Mouse (Mus musculus): ENCODE measurements around the gene Cyp2c55. TPM values are rescaled to one million over a fixed set of nuclear protein-coding genes. Genes with fewer than 3 reads are reported as not detected.

The Cyp2c55 gene
- polyA plus RNA-seq (2012; ENCODE audit: insufficient read depth, insufficient read length, low replicate concordance, missing spikeins), result not detected in 2 replicates

DNA sequence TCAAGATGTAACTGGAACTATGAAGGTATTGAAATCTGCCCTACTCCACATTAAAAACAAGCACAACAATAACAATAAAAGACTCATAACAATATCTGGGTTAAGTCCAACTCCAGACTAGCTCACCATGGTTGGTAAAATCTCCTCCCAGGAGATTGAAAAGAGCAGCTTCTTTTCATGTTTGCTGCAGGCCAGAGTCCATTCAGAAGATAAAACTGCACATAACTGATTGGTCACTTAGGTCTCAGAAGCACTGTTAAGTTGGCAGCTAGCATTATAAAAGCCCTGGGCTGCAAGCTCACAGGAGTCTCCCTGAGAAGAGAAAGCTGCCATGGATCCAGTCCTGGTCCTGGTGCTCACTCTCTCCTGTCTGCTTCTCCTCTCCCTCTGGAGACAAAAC lies at the start of gene Cyp2c55:
Gene Cyp2c55, plus strand, starts transcription at position 305 of the 400 bp plus-strand sequence.
- Histone ChIP-seq H3K27ac (ENCODE audit: insufficient read depth, low read depth, low read length) (no peak within 1 kb of the TSS), H3K4me1 (ENCODE audit: control insufficient read depth, insufficient read depth, low read length) (no peaks in the 10 kb centered on the region), H3K4me3 (ENCODE audit: insufficient read depth, low read depth, low read length) (no peak within 1 kb of the TSS)
- TF ChIP-seq CTCF (IDR thresholded peaks at IDR 0.05; ENCODE audit: insufficient read depth, low read depth, low read length) (no peak), POLR2A (IDR thresholded peaks at IDR 0.05; ENCODE audit: insufficient read depth, low read depth, low read length) (no peak)

DNA sequence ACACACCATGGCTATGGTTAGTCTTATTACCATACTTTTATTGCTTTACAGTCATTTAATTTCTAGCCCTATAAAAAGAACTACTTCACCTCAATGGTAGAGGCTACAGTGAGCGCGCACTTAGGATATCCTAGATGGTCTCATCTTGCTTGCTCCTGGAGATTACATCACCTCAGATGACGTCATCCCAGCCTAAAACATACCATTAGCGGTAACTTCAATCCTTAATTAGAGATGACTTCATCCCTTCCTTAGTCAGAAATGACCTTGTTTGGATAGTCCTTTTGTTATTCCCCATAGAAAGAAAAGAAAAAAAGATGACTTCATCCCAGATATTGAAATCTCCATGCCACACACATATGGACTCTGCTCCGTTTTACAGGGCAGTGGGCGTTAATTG lies 36.1 kb upstream of the Cyp2c55 start:
- TF ChIP-seq POLR2A (IDR thresholded peaks at IDR 0.05; ENCODE audit: insufficient read depth, low read depth, low read length) (no peak), CTCF (IDR thresholded peaks at IDR 0.05; ENCODE audit: insufficient read depth, low read depth, low read length) (no peak)
- H3K27ac ChIP-seq (ENCODE audit: insufficient read depth, low read depth, low read length), result no peak overlapping the region
- 70% methylated on average over 6 of the region's 6 CpGs for WGBS

GRCm38 (mm10) chr19:38972581-38972980 lies 34.2 kb upstream of the Cyp2c55 start:
- H3K4me1 ChIP-seq (ENCODE audit: control insufficient read depth, insufficient read depth, low read length), result no peaks in the 10 kb centered on the region
- H3K4me3 ChIP-seq (ENCODE audit: insufficient read depth, low read depth, low read length), result no peak overlapping the region
- no peak overlapping the region for H3K27ac ChIP-seq (ENCODE audit: insufficient read depth, low read depth, low read length)
- no peak for TF ChIP-seq CTCF (IDR thresholded peaks at IDR 0.05; ENCODE audit: insufficient read depth, low read depth, low read length)
- no peak for TF ChIP-seq POLR2A (IDR thresholded peaks at IDR 0.05; ENCODE audit: insufficient read depth, low read depth, low read length)
- WGBS, result 80% methylated on average over 5 of the region's 5 CpGs

More for the DNA sequence above, 36.1 kb upstream of the Cyp2c55 start:
- Histone ChIP-seq H3K4me1 (ENCODE audit: control insufficient read depth, insufficient read depth, low read length) (no peaks in the 10 kb centered on the region), H3K4me3 (ENCODE audit: insufficient read depth, low read depth, low read length) (no peak overlapping the region)

- no peaks in the 10 kb centered on the region for H3K4me1 ChIP-seq (ENCODE audit: control insufficient read depth, insufficient read depth, low read length)
- no peak for TF ChIP-seq CTCF (IDR thresholded peaks at IDR 0.05; ENCODE audit: insufficient read depth, low read depth, low read length)
- no peak for TF ChIP-seq POLR2A (IDR thresholded peaks at IDR 0.05; ENCODE audit: insufficient read depth, low read depth, low read length)
- WGBS, result 47% methylated on average over 7 of the region's 7 CpGs
- no peak overlapping the region for H3K4me3 ChIP-seq (ENCODE audit: insufficient read depth, low read depth, low read length)
- no peak overlapping the region for H3K27ac ChIP-seq (ENCODE audit: insufficient read depth, low read depth, low read length)
Observed at GRCm38 (mm10) chr19:38973666-38974065, 33.2 kb upstream of the Cyp2c55 start.

DNA sequence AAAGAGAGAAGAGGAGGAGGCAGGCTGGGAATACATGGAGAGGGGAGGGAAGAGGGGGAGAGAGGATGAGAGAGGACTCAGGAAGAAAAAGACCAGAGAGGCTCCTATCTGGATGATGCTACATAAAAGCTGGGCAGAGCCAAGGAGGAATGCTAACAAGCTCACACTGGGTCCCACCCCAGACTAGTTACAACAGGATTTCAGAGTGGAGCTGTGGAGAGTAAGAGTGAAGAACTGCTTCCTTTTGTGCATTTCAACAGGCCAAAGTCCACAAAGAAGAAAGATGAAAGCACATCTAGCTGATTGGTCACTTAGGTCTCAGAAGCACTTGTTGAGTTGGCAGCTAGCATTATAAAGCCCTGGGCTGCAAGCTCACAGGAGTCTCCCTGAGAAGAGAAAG lies 30.6 kb upstream of the Cyp2c55 start:
- Histone ChIP-seq H3K4me3 (ENCODE audit: insufficient read depth, low read depth, low read length) (no peak overlapping the region), H3K27ac (ENCODE audit: insufficient read depth, low read depth, low read length) (no peak overlapping the region), H3K4me1 (ENCODE audit: control insufficient read depth, insufficient read depth, low read length) (no peaks in the 10 kb centered on the region)
- TF ChIP-seq POLR2A (IDR thresholded peaks at IDR 0.05; ENCODE audit: insufficient read depth, low read depth, low read length) (no peak), CTCF (IDR thresholded peaks at IDR 0.05; ENCODE audit: insufficient read depth, low read depth, low read length) (no peak)

GRCm38 (mm10) chr19:38981966-38982365 lies 24.9 kb upstream of the Cyp2c55 start:
- TF ChIP-seq POLR2A (IDR thresholded peaks at IDR 0.05; ENCODE audit: insufficient read depth, low read depth, low read length) (no peak), CTCF (IDR thresholded peaks at IDR 0.05; ENCODE audit: insufficient read depth, low read depth, low read length) (no peak)
- WGBS, result 0% methylated on average over 1 of the region's 1 CpGs
- no peak overlapping the region for H3K27ac ChIP-seq (ENCODE audit: insufficient read depth, low read depth, low read length)
- no peaks in the 10 kb centered on the region for H3K4me1 ChIP-seq (ENCODE audit: control insufficient read depth, insufficient read depth, low read length)
- H3K4me3 ChIP-seq (ENCODE audit: insufficient read depth, low read depth, low read length), result no peak overlapping the region

DNA sequence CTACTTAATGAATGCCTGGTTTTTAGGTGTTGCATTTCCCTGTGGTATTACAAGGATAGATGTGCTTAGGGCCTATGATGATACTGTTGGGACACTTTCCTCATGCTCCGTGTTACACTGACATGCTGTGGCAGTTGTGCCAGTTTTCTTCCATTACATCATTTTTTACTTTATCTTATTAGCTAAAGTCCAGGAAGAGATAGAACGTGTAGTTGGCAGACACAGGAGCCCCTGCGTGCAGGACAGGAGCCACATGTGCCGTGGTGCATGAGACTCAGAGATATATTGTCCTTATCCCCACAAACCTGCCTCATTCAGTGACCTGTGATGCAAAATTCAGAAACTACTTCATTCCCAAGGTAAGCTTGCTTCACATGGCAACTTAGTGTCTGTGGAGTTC lies 8.6 kb upstream of the Cyp2c55 start:
- TF ChIP-seq POLR2A (IDR thresholded peaks at IDR 0.05; ENCODE audit: insufficient read depth, low read depth, low read length) (no peak), CTCF (IDR thresholded peaks at IDR 0.05; ENCODE audit: insufficient read depth, low read depth, low read length) (no peak)
- Histone ChIP-seq H3K4me3 (ENCODE audit: insufficient read depth, low read depth, low read length) (no peak overlapping the region), H3K4me1 (ENCODE audit: control insufficient read depth, insufficient read depth, low read length) (no peaks in the 10 kb centered on the region), H3K27ac (ENCODE audit: insufficient read depth, low read depth, low read length) (no peak overlapping the region)
- 87% methylated on average over 4 of the region's 4 CpGs for WGBS

DNA sequence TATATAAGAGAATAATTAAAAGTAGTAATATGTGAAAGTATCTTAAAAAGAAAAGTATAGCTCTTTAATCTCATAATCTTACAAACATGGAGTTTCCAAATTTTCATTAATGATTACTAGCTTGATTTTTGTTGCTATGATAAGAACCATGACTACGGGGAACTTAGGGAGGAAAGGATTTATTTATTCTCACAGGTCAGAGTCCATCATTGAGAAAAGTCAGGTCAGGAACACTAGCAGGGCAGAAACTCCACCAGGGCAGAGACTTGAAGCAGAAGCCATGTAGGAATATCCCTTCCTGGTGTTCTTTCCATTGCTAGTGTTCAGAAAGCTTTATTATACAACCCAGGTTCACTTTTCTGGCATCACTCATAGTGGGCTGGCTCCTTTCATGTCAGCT lies 8.1 kb upstream of the Cyp2c55 start:
- no peak for TF ChIP-seq POLR2A (IDR thresholded peaks at IDR 0.05; ENCODE audit: insufficient read depth, low read depth, low read length)
- TF ChIP-seq CTCF (IDR thresholded peaks at IDR 0.05; ENCODE audit: insufficient read depth, low read depth, low read length), result no peak
- 100% methylated on average over 1 of the region's 1 CpGs for WGBS

GRCm38 (mm10) chr19:39005132-39005531 lies 1.7 kb upstream of the Cyp2c55 start:
- no peak for TF ChIP-seq CTCF (IDR thresholded peaks at IDR 0.05; ENCODE audit: insufficient read depth, low read depth, low read length)
- no peak for TF ChIP-seq POLR2A (IDR thresholded peaks at IDR 0.05; ENCODE audit: insufficient read depth, low read depth, low read length)
- Histone ChIP-seq H3K4me1 (ENCODE audit: control insufficient read depth, insufficient read depth, low read length) (no peaks in the 10 kb centered on the region), H3K4me3 (ENCODE audit: insufficient read depth, low read depth, low read length) (no peak overlapping the region), H3K27ac (ENCODE audit: insufficient read depth, low read depth, low read length) (no peak overlapping the region)
- WGBS, result 85% methylated on average over 1 of the region's 1 CpGs

More for the DNA sequence above, 8.1 kb upstream of the Cyp2c55 start:
- H3K4me3 ChIP-seq (ENCODE audit: insufficient read depth, low read depth, low read length), result no peak overlapping the region
- H3K4me1 ChIP-seq (ENCODE audit: control insufficient read depth, insufficient read depth, low read length), result no peaks in the 10 kb centered on the region
- H3K27ac ChIP-seq (ENCODE audit: insufficient read depth, low read depth, low read length), result no peak overlapping the region

DNA sequence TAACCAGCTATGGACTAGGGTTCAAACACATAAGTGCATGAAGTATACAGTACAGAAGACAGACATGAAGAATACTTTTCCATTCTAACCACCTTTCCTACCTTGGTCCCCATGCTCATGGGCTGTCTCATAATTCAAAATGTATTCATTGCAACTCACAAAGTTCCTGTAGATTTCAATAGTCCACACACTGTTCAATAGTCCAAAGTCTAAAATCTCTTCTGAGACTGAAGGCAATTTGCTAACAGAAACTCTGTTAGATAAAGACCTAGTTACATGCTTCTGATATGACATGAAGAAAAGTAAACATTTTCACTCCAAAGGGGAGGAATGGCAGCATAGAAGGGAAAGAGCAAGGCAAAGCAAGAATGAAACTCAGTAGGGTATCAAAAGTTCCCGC lies 51.1 kb downstream of the Cyp2c55 start:
- WGBS, result 96% methylated on average over 1 of the region's 1 CpGs
- no peak overlapping the region for H3K4me3 ChIP-seq (ENCODE audit: insufficient read depth, low read depth, low read length)
- TF ChIP-seq CTCF (IDR thresholded peaks at IDR 0.05; ENCODE audit: insufficient read depth, low read depth, low read length), result no peak
- no peak for TF ChIP-seq POLR2A (IDR thresholded peaks at IDR 0.05; ENCODE audit: insufficient read depth, low read depth, low read length)
- H3K4me1 ChIP-seq (ENCODE audit: control insufficient read depth, insufficient read depth, low read length), result no peaks in the 10 kb centered on the region
- H3K27ac ChIP-seq (ENCODE audit: insufficient read depth, low read depth, low read length), result no peak overlapping the region

Data from olfactory bulb, adult 2 months (tissue).